Mouse (Mus musculus) small intestine, adult 2 months (tissue): ENCODE measurements around the gene Stim1. TPM values are rescaled to one million over a fixed set of nuclear protein-coding genes. Genes with fewer than 3 reads are reported as not detected.

Experiments
- H3K27ac ChIP-seq: fragments of 200-500 bp; 2 replicates; pipeline ENCODE4 v1.5.1; 2012; ENCODE audit warnings: low read depth, low read length, control low read depth, inconsistent platforms; ENCODE audit not compliant: insufficient read depth
- H3K27me3 ChIP-seq: fragments of 200-500 bp; 2 replicates; pipeline ENCODE4 v1.6.1; 2012; ENCODE audit warnings: mild to moderate bottlenecking, moderate library complexity, low read length, inconsistent platforms; ENCODE audit not compliant: control insufficient read depth, insufficient read depth
- H3K36me3 ChIP-seq: fragments of 200-500 bp; 2 replicates; pipeline ENCODE4 v1.6.1; 2012; ENCODE audit warnings: mild to moderate bottlenecking, low read length, control low read depth, inconsistent platforms; ENCODE audit not compliant: control insufficient read depth, insufficient read depth
- H3K4me1 ChIP-seq: fragments of 200-500 bp; 2 replicates; pipeline ENCODE4 v1.6.1; 2012; ENCODE audit warnings: low read length, inconsistent platforms, mixed read lengths; ENCODE audit not compliant: control insufficient read depth, insufficient read depth, insufficient read length
- H3K4me3 ChIP-seq: fragments of 200-500 bp; 2 replicates; pipeline ENCODE4 v1.5.1; 2012; ENCODE audit warnings: low read depth, mild to moderate bottlenecking, control low read depth, inconsistent platforms, low read length, moderate library complexity
- CTCF ChIP-seq: fragments of 200-500 bp; IDR thresholded peaks from 2 replicates; pipeline ENCODE4 v1.5.1; 2012; ENCODE audit warnings: low read depth, mild to moderate bottlenecking, control low read depth, inconsistent platforms, low read length, moderate library complexity, mixed read lengths; ENCODE audit not compliant: insufficient replicate concordance, insufficient read length; ENCODE audit errors: extremely low read depth
- POLR2A ChIP-seq: fragments of 200-500 bp; IDR thresholded peaks from 2 replicates; pipeline ENCODE4 v1.6.1; 2012; ENCODE audit warnings: low read depth, mild to moderate bottlenecking, control low read depth, inconsistent platforms, low read length, moderate library complexity
- WGBS: fragments of 180-500 bp; shearing (Covaris S2); methylation state at CpG from one replicate; pipeline ENCODE4 v1.1.7; 2018; 5-methylcytosine and 5-hydroxymethylcytosine counted together
- polyA plus RNA-seq: library from polyadenylated mRNA; depleted of rRNA; stranded (reverse); fragments of >200 nt; gene quantifications from 2 replicates; pipeline ENCODE4 v1.2.3, GENCODE M21; 2012

The Stim1 gene
- polyA plus RNA-seq, 1 experiment = 20.7 TPM

- 84% methylated on average over 4 of the region's 4 CpGs for whole genome bisulfite sequencing
- no peak overlapping the region for H3K4me3 ChIP-seq
- H3K27ac ChIP-seq = no peak overlapping the region
Observed at GRCm38 (mm10) chr7:102228049-102228670, 39.4 kb upstream of the Stim1 start.

DNA sequence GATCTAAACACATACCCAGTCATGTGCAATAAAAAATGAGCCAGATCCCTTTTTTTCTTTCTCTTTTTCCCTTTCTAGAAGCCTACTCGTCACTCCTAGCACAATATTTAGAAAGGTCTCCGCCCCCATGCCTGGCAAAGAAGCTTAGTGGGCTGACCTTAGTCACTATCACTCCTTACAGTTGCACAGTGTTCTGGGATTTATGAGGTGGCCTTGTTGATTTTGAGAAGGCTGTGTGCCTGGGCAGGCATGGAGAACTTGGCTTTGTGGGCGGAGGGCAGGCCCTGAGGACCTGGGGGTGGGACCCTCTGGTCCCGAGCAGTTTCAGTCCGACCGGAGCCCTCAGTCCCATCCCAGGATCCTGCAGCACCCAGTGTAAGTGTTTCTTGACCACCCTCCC, 37.8 kb upstream of the Stim1 start:
- Histone ChIP-seq H3K27ac (no peak overlapping the region), H3K27me3 (no peaks in the 10 kb centered on the region), H3K36me3 (peaks cover 4% of the 10 kb centered on the region), H3K4me3 (no peak overlapping the region), H3K4me1 (no peaks in the 10 kb centered on the region)
- 92% methylated on average over 6 of the region's 6 CpGs for WGBS
- TF ChIP-seq CTCF (no peak), POLR2A (no peak)

More at GRCm38 (mm10) chr7:102228049-102228670, 39.4 kb upstream of the Stim1 start:
- Histone ChIP-seq H3K4me1 (peaks cover 7% of the 10 kb centered on the region; the same call in 1 of the 2 replicates), H3K27me3 (no peaks in the 10 kb centered on the region), H3K36me3 (peaks cover 4% of the 10 kb centered on the region)
- no peak for TF ChIP-seq POLR2A
- TF ChIP-seq CTCF = no peak

- Histone ChIP-seq H3K4me1 (no peaks in the 10 kb centered on the region), H3K27me3 (no peaks in the 10 kb centered on the region), H3K27ac (no peak overlapping the region), H3K4me3 (no peak overlapping the region), H3K36me3 (peaks cover 19% of the 10 kb centered on the region)
- 53% methylated on average over 4 of the region's 4 CpGs for WGBS
- TF ChIP-seq POLR2A = no peak
- TF ChIP-seq CTCF = no peak
Observed at GRCm38 (mm10) chr7:102233059-102233458, 34.5 kb upstream of the Stim1 start.

- H3K4me3 ChIP-seq = no peak overlapping the region
- peaks cover 12% of the 10 kb centered on the region; the same call in 1 of the 2 replicates for H3K4me1 ChIP-seq
- WGBS = 80% methylated on average over 8 of the region's 8 CpGs
- H3K36me3 ChIP-seq = peaks cover 46% of the 10 kb centered on the region
- no peak for TF ChIP-seq POLR2A
- no peak for TF ChIP-seq CTCF
- no peaks in the 10 kb centered on the region for H3K27me3 ChIP-seq
- H3K27ac ChIP-seq = no peak overlapping the region
Observed at GRCm38 (mm10) chr7:102238686-102239286, 28.8 kb upstream of the Stim1 start.

DNA sequence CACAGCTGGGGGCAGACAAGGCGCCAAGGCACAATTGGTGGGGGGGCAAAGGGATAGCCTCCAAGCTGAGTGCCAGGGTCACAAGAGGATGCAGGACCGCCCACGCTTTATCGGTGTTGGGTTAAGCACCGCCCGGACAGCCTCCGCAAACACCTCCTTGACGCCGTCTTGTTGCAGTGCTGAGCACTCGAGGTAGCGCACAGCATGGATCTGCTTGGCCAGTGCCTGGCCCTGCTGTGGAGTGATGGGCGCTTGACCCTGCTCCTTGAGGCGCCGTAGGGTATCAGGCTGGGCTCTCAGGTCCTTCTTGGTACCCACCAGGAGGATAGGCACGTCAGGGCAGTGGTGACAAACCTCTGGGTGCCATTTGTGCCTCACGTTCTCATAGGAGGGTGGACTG, 28.0 kb upstream of the Stim1 start:
- TF ChIP-seq CTCF (no peak), POLR2A (no peak)
- 91% methylated on average over 16 of the region's 16 CpGs for WGBS
- H3K4me3 ChIP-seq = no peak overlapping the region
- H3K4me1 ChIP-seq = peaks cover 20% of the 10 kb centered on the region; the same call in 1 of the 2 replicates
- H3K27ac ChIP-seq = no peak overlapping the region
- H3K27me3 ChIP-seq = no peaks in the 10 kb centered on the region
- peaks cover 46% of the 10 kb centered on the region for H3K36me3 ChIP-seq

- Histone ChIP-seq H3K4me3 (no peak overlapping the region), H3K27ac (no peak overlapping the region), H3K4me1 (peaks cover 46% of the 10 kb centered on the region), H3K27me3 (no peaks in the 10 kb centered on the region), H3K36me3 (peaks cover 36% of the 10 kb centered on the region)
- no peak for TF ChIP-seq CTCF
- no peak for TF ChIP-seq POLR2A
- 74% methylated on average over 5 of the region's 5 CpGs for WGBS
Observed at GRCm38 (mm10) chr7:102242371-102242770, 25.2 kb upstream of the Stim1 start.

DNA sequence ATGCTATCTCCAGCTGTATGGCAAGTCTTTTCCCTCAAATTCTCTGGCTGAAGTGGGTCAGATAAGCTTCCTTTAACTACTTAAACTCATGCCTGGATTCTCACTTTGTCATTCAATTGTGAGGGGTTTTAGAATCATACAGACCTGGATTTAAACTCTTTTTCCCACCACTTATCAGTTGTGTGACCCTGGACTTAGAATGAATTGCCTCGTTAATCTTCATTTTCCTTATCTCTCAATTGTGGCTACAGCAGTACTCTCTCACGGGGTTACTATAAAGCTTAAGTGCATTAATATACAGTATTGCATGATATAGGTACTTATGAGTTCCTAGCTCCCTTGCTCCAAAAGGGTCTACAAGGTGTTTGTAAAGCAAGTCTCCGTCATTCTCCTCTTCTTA, 24.7 kb upstream of the Stim1 start:
- 40% methylated on average over 3 of the region's 3 CpGs for WGBS
- Histone ChIP-seq H3K27ac (peak overlapping the region; percentile 74; the same call in 1 of the 2 replicates), H3K4me1 (peaks cover 51% of the 10 kb centered on the region), H3K27me3 (no peaks in the 10 kb centered on the region), H3K4me3 (no peak overlapping the region), H3K36me3 (peaks cover 31% of the 10 kb centered on the region)
- TF ChIP-seq CTCF (no peak), POLR2A (no peak)

DNA sequence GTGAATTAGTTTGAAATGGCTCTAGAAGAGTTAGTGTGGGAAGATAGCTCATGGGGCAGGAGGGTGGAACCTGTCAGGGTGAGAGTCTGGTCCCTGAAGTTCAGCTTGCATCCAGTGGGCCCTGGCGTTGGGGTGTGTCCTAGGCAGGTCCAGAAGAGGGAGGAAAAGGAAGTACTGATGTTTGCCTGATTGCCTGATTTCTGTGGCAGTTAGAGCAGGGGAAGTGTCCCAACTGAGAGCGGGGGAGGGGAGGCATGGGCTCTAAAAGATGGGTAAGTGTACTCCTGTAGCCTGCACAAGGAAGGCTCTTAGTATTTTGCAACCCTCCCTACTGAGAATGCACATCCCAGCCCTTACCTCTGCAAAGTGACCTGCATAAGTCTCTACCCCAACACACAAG, 23.7 kb upstream of the Stim1 start:
- Histone ChIP-seq H3K27me3 (no peaks in the 10 kb centered on the region), H3K4me1 (peaks cover 54% of the 10 kb centered on the region), H3K4me3 (no peak overlapping the region), H3K36me3 (peaks cover 26% of the 10 kb centered on the region), H3K27ac (peak overlapping the region; percentile 74)
- TF ChIP-seq POLR2A = no peak
- TF ChIP-seq CTCF = no peak
- 55% methylated on average over 2 of the region's 2 CpGs for WGBS
